Mouse (Mus musculus) thymus, postnatal 14 days (tissue): ENCODE measurements around the gene Rnf138rt1.

Experiments
- DNase-seq: peaks from one replicate; pipeline ENCODE4 v3.0.0; 2021

The Rnf138rt1 gene

DNA sequence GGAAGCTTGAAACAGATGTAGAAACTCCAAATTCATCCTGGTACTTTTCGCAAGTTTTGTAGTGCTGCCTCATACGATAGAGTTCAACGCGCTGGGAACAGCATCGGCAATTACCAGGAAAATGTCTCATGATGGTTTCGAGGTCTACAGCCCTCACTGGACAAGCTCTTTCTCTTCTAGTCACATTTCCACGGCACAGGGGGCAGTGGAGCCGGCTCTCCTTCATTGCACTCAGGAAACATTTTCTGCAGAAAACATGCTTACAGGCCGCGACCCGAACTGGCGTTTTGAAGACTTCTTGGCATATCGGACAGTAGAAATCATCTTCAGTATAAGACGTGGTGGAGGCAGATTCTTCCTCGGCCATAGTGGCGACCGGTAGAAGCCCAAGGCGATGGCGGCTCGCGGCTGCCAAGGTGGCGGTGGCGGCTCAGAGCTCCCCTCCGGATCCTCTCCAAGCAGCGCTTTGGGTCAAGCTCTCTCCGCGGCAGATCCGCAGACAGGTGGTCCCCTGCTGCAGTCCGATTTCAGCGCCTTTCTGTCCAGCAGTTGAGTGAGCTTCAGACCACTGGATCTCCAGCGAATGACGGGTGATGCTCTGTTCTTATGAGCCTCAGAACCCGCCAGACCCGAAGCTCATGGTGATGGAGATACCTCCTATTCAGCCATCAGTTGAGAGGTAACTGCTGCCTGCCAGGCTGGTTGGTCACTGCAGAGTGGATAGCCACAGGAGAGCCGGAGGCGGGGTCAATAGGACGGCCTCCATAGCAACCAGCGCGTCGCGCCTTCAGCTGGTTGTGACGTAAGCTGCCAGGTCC lies at the start of gene Rnf138rt1:
TSS of gene Rnf138rt1 (minus strand) at position 713 of the 818 bp plus-strand sequence.
- DNase-seq = no peak

DNA sequence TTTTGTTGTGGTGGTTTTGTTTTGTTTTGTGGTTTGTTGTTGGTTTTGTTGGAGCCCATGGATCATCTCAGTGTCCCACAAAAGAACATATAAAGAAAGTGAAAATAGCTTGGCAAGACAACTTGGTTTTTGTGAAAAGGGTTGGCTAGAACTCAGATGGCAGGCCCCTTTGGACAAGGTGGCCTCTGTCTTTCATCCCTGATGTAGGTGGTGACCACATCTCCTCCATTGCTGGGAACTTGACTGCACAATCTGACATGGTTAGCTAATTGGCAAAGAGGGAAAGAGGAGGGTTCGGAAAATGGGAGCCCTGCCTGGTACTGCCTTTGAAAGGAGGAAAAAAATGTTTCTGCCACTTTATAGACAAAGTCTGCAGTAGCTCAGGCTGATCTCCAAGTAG lies 46.1 kb upstream of the Rnf138rt1 start:
- DNase-seq = no peak

DNA sequence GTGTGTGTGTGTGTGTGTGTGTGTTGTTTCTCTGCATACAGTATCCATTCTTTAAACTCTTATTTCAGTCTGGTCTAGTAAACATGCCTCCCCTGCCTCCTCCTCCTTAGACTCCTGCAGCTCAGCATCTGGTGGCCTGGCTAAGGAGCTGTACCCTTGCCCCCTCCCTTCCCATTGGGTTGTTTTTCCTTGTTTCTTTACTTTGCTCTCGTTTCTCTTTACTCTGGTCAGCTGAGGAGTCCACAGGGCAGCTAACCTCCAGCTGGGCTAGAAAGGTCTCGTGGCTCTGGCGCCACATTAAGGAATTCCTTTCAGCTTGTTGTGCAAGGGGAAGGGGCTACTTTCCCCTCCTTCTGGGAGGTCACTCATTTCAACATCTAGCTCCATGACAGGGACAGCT lies 5.2 kb upstream of the Rnf138rt1 start:
- no peak for DNase-seq

DNA sequence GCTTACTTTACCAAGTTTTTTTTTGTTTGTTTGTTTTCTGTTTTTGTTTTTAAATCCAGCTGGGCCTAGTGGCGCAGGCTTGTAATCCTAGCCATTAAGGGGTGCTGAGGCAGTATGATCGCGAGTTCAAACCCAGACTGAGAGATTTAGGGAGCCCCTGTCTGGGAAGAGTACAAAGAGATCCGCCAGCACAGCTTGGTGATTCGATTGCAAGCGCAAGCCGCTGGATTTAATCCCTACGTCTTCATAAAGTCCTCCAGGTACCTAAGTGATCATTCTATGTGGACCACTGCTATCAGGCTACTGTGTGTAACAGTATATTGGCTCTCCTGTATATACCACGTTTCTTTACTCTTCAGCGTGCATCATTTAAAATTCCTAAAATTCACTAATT lies 303 bp upstream of the Rnf138rt1 start:
- no peak for DNase-seq

DNA sequence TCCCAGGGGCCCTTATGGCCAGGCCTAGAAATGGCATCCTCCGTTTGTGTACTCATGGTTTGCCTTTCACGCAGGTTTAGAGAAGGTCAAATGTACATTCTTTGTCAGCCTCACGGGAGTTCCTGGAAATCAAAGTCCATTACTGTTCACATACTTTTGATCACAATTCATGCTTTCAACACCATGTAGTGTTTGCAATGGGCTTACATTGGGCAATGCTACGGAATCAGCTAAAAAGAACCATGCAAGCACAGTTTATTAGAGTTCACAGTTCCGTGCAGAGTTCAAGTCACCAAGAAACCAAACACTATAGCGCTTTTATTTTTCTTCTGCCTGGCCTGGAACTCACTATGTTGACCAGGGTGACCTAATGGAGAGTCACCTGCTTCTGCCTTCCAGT lies 15.1 kb downstream of the Rnf138rt1 start:
- no peak for DNase-seq

DNA sequence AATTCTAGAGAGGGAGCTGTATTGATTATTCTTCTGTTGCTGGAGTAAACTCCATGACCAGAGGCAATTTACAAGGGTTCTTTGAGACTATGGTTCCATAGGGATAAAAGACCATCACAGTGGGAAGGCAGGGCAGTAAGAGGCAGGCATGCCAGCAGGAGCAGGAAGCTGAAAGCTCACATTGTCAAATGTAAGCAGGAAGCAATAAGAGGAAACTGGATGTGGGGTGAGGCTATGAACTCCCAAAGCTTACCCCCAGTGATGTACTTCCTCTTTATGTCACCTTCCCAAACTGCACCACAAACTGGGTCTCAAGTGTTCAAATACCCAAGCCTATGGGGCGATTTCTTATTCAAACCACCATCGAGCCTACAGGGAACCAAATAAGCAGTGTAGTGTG lies 17.2 kb downstream of the Rnf138rt1 start:
- DNase-seq = no peak

DNA sequence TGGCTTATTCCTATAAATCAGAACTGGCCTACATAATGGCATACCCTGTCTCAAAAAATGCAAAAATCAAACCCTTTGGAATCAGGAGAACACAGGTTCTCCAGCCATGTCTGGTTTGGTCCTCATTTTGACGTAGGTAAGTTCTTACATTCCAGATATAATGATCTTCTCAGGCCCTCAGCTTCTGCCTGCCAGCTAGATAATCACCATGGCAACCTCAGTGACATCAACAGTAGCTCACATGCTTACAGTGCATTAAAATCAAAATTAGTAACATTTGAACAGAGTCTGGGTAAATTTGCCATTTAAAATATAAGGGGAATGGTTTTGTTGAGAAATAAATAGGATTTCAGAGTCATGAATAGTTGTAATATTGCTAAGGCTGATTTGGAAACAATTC lies 22.2 kb downstream of the Rnf138rt1 start:
- DNase-seq = no peak

DNA sequence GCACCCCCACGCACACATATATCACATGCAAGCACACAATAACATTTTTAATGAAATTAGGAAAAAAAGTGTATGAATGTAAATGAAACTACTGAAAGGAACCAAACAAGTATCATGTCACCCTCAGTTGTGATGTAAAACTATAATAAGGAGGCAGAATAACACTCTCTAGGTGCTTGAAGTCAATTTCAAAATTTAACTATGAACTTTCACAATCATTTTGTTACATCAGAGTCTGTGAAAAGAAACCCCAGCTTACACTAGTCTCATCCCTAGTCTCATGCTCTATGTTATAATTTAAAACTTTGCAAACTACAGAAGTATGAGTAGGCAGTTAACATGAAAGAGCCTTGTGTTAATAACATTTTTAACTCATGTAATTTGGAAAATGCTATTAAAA lies 27.0 kb downstream of the Rnf138rt1 start:
- no peak for DNase-seq

DNA sequence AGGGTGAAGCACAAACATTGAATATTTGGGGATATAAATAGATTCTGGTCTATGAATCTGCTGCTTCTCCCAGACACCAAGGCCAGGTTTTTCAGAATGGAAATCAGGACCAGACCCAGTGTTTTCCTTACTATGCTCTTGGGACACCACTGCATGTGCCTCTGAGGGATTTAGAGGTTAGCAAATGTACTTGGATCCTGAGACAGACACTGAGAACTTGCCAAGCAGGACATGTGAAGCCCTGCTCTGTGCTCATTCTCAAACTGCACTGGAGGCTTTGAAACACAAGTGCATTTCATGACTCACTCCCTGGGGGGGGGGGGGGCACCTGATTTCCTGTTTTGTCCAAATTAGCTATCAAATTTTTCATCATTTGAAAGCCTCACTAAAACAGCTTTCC lies 37.5 kb downstream of the Rnf138rt1 start:
- DNase-seq = no peak

DNA sequence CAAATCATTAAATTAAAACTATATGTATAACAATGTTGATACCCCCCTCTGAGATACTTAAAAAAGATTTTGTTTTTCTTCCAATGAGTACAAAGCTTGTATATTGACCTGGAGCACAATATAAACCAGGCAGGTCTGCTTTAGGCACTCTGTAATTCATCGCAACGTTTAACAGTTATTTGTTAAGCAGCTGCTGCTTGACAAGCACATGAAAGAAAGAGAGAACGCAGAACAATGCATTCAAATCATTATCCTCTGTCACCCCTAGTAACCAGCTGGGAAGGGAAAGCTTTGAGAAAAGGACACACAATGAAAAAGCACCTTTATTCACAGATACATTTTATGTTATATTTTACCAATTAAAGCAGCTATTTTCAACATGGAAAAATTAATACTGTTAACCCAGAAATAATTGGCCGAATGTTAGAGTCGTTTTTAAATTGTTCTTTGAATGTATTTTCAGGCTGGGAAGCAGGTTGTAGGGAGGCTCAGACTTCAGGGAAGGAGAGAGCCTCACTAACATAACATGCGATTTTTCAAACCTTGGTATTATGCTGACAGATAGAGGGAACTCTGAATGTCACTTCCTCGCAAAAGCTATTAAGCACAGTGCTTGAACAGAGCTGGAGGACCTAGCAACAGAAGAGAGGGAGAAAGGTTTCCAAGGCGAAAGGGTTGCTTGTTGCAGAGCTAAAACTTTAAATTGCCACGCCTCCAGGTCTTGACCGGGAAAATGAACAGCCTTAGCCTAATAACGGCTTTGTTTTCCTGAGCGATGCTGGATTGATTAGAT lies 38.1 kb downstream of the Rnf138rt1 start:
- no peak for DNase-seq

DNA sequence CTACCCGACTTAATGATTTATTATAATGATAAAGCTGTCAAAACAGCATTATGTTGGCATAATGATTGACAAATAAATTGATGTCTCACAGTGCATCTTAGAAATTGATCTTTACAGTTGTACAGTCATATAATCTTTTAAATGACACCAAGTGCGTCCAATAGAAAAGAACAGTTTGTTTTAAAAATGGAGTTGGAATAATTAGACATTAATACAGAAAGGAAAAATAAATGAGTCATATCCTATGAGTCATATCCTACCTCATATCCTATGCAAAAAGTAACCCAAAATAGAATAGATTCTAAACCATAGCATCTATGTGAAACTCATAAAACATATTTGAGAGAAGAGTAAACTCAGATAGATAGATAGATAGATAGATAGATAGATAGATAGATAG lies 40.5 kb downstream of the Rnf138rt1 start:
- DNase-seq = no peak
